Mouse (Mus musculus): ENCODE data around the gene Camkk2.

GRCm38 (mm10) chr5:122700109-122700836 lies 78.9 kb downstream of the Camkk2 start:
- TF ChIP-seq CTCF (conservative IDR thresholded peaks at IDR 0.05; ENCODE audit: low read length) = no peak
- TF ChIP-seq POU5F1 (IDR thresholded peaks at IDR 0.05; ENCODE audit: borderline replicate concordance, low read length) = no peak
- no peak for TF ChIP-seq NANOG (IDR thresholded peaks at IDR 0.05; ENCODE audit: borderline replicate concordance, low read length)

All from E14TG2a.4 (cell line).